Mouse (Mus musculus): Measurements from ENCODE around the gene Agxt2.
A peak's percentile ranks its signal among the peaks of the same experiment; 100 is the strongest.

The Agxt2 gene

DNA sequence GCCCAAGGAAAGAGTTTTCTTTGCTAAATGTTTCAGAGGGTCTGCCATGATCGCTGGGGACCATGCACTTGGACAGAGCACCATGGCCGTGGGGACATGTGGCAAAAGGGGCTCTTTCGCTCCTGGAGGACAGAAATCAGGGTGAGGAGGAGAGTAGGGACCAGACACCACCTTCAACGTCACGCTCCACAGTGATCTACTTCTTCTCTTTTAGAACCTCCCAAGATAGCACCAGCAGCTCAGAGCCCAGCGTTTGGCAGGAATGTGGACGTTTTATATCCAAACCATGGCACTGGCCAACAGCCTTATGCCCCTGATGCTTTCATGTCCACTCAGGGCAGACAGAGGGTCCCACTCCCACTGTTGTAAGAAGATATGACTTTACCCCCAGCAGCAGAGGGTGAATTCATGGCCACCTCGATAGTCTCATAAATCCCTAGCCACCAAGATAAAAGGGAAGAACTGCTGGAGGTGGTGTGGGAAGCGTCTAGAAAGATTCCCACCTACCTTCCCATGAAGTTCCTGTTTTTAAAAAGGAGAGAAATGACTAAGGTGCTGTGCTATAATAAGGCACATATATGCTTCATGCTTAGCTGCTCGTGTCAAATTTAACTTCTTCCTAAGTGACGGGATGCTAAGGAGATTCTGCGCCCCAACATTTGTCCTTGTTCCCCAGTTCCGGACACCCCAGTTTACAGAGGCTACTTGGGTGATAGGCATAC is 68.4 kb downstream of the Agxt2 start:
- DNase-seq: no peak

DNA sequence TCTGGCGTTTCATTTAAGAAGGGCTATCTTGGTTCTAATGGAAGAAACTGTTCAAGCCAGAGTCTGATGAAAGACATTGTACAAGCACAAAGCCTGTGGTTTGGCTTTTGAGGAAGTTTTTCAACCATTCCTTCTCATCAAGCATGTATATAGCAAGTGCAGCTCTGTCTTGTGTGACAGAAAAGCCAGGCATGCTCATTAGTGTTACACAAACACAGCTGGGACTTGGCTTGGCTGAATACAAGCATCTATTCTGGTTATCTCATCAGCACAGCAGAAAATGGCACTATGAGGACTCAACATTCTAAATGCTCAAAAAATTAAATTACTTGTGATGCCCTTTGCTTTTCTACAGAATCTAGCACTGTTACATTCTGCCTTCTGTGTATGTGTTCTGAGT is 78.6 kb downstream of the Agxt2 start:
- DNase-seq: no peak

- peak; percentile 37 to 56 for DNase-seq
Observed at GRCm38 (mm10) chr15:10439963-10440362, 81.6 kb downstream of the Agxt2 start.

GRCm38 (mm10) chr15:10441493-10441892 is 83.2 kb downstream of the Agxt2 start:
- no peak for DNase-seq

DNA sequence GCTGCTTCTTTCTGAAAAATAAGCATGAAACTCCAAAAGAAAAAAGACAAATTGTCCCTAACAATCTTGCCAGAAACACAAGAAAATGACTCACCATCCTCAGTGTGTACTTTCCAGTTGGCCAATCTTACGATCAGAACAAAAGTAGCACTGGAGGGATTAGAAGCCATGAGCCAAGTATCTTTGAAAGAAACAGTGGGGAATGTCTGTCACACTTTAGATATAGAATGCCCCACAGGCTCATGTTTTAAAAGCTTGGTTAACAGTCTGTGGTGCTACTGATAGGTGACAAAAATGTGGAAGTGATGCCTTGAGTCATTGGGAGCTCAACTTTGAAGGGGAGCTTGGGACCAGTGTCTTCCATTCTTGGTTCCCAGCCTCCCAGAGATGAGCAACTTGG is 83.9 kb downstream of the Agxt2 start:
- DNase-seq: no peak

DNA sequence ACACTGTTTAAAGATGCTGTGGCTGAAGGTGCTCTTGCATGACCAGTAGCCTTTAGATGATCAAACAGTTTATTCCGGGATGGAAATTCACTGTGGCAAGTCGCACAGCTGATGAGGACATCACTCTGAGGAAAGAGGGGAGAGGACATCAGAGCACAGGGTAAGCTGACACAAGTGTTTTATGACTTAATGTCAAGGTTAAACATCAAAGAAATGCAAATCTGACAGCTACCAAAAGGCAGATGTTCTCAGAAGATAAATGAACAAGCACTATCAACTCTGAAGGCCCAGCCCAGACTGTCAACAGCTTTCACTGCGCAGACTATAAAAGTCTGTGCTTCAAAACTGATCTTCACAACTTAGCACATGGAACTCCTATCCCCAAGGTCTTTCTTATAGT is 88.8 kb downstream of the Agxt2 start:
- no peak for DNase-seq

All from kidney, postnatal 4 days (tissue).